Mouse (Mus musculus) forebrain, embryonic 10.5 days (tissue): ENCODE measurements around the gene 1500009C09Rik. TPM values are rescaled to one million over a fixed set of nuclear protein-coding genes. Genes with fewer than 3 reads are reported as not detected.

Source experiments
- DNase-seq: peaks from one replicate; pipeline ENCODE4 v3.0.0-alpha.2; 2017; ENCODE audit warnings: low spot score; ENCODE audit errors: extremely low spot score
- H3K27ac ChIP-seq: fragments of 300-500 bp; sonication (generic); 2 replicates; pipeline ENCODE4 v1.5.1; 2016; ENCODE audit warnings: mild to moderate bottlenecking
- H3K27me3 ChIP-seq: fragments of 300-500 bp; sonication (generic); 2 replicates; pipeline ENCODE4 v1.6.1; 2016; ENCODE audit warnings: mild to moderate bottlenecking; ENCODE audit not compliant: poor library complexity, severe bottlenecking
- H3K36me3 ChIP-seq: fragments of 300-500 bp; sonication (generic); replicated peaks from 2 replicates; pipeline ENCODE4 v1.6.1; 2016; ENCODE audit warnings: mild to moderate bottlenecking, moderate library complexity
- H3K4me1 ChIP-seq: fragments of 300-500 bp; sonication (generic); 2 replicates; pipeline ENCODE4 v1.6.1; 2016
- H3K4me3 ChIP-seq: fragments of 300-500 bp; sonication (generic); 2 replicates; pipeline ENCODE4 v1.5.1; 2016; ENCODE audit warnings: mild to moderate bottlenecking, moderate library complexity
- H3K9me3 ChIP-seq: fragments of 300-500 bp; sonication (generic); 2 replicates; pipeline ENCODE4 v1.6.1; 2016; ENCODE audit warnings: mild to moderate bottlenecking, moderate library complexity
- WGBS: fragments of 180-500 bp; shearing (Covaris S2); methylation state at CpG from one replicate; pipeline ENCODE4 v1.1.7; 2016; 5-methylcytosine and 5-hydroxymethylcytosine counted together
- polyA plus RNA-seq: library from polyadenylated mRNA; unstranded; fragments of >200 nt; fragmentation: Nextera tagmentation; extraction: Ambion mirVana; gene quantifications from 2 replicates; pipeline ENCODE4 v1.2.1, GENCODE M21; 2016

The 1500009C09Rik gene
- polyA plus RNA-seq, 1 experiment from 2014 or later, result not detected

- Histone ChIP-seq H3K9me3 (no peaks in the 10 kb centered on the region), H3K36me3 (peaks cover 38% of the 10 kb centered on the region), H3K4me3 (peak overlapping the region; percentile 80), H3K4me1 (peaks cover 53% of the 10 kb centered on the region), H3K27ac (peak overlapping the region; percentile 93), H3K27me3 (peaks cover 49% of the 10 kb centered on the region)
- under 1% methylated on average over 74 of the region's 86 CpGs for WGBS
- peak; percentile 72 for DNase-seq
These were observed 23.0 kb downstream of the 1500009C09Rik start for GRCm38 (mm10) chr15:82274927-82275901.

- Histone ChIP-seq H3K36me3 (peaks cover 61% of the 10 kb centered on the region), H3K4me3 (no peak overlapping the region), H3K9me3 (no peaks in the 10 kb centered on the region), H3K27me3 (peaks cover 36% of the 10 kb centered on the region), H3K4me1 (peaks cover 39% of the 10 kb centered on the region), H3K27ac (no peak overlapping the region)
- WGBS, result 89% methylated on average over 5 of the region's 5 CpGs
- no peak for DNase-seq
These were observed 25.4 kb downstream of the 1500009C09Rik start for GRCm38 (mm10) chr15:82277591-82277990.

GRCm38 (mm10) chr15:82280638-82281037 is 28.4 kb downstream of the 1500009C09Rik start:
- H3K27ac ChIP-seq, result no peak overlapping the region
- H3K36me3 ChIP-seq, result peaks cover 91% of the 10 kb centered on the region
- H3K4me3 ChIP-seq, result no peak overlapping the region
- no peak for DNase-seq
- 83% methylated on average over 4 of the region's 4 CpGs for WGBS
- no peaks in the 10 kb centered on the region for H3K9me3 ChIP-seq
- H3K4me1 ChIP-seq, result peaks cover 20% of the 10 kb centered on the region
- peaks cover 8% of the 10 kb centered on the region for H3K27me3 ChIP-seq

GRCm38 (mm10) chr15:82286157-82286556 is 34.0 kb downstream of the 1500009C09Rik start:
- no peaks in the 10 kb centered on the region for H3K9me3 ChIP-seq
- peaks cover 99% of the 10 kb centered on the region for H3K36me3 ChIP-seq
- no peak for DNase-seq
- H3K27ac ChIP-seq, result no peak overlapping the region
- H3K4me1 ChIP-seq, result no peaks in the 10 kb centered on the region
- no peaks in the 10 kb centered on the region for H3K27me3 ChIP-seq
- 73% methylated on average over 12 of the region's 12 CpGs for WGBS
- no peak overlapping the region for H3K4me3 ChIP-seq

GRCm38 (mm10) chr15:82290252-82290651 is 38.1 kb downstream of the 1500009C09Rik start:
- H3K4me1 ChIP-seq, result peaks cover 22% of the 10 kb centered on the region

GRCm38 (mm10) chr15:82292851-82293250 is 40.7 kb downstream of the 1500009C09Rik start:
- H3K4me1 ChIP-seq, result peaks cover 22% of the 10 kb centered on the region
- no peak for DNase-seq
- WGBS, result 37% methylated on average over 5 of the region's 5 CpGs
- H3K4me3 ChIP-seq, result peak overlapping the region; percentile 18; the same call in 1 of the 2 replicates
- H3K27ac ChIP-seq, result peak overlapping the region; percentile 53; the same call in 1 of the 2 replicates
- H3K27me3 ChIP-seq, result no peaks in the 10 kb centered on the region
- H3K9me3 ChIP-seq, result no peaks in the 10 kb centered on the region
- H3K36me3 ChIP-seq, result peaks cover 44% of the 10 kb centered on the region

More at GRCm38 (mm10) chr15:82290252-82290651, 38.1 kb downstream of the 1500009C09Rik start:
- Histone ChIP-seq H3K9me3 (no peaks in the 10 kb centered on the region), H3K27me3 (no peaks in the 10 kb centered on the region), H3K27ac (no peak overlapping the region), H3K4me3 (no peak overlapping the region), H3K36me3 (peaks cover 70% of the 10 kb centered on the region)
- no peak for DNase-seq
- 94% methylated on average over 7 of the region's 7 CpGs for WGBS

GRCm38 (mm10) chr15:82293271-82293711 is 41.1 kb downstream of the 1500009C09Rik start:
- Histone ChIP-seq H3K27me3 (no peaks in the 10 kb centered on the region), H3K36me3 (peaks cover 39% of the 10 kb centered on the region), H3K4me1 (peaks cover 22% of the 10 kb centered on the region), H3K4me3 (peak overlapping the region; percentile 18; the same call in 1 of the 2 replicates), H3K27ac (peak overlapping the region; percentile 53; the same call in 1 of the 2 replicates), H3K9me3 (peaks cover under 1% of the 10 kb centered on the region; the same call in 1 of the 2 replicates)
- 18% methylated on average over 7 of the region's 7 CpGs for WGBS
- DNase-seq, result peak; percentile 47

- no peak for DNase-seq
- WGBS, result 57% methylated on average over 8 of the region's 8 CpGs
- H3K4me1 ChIP-seq, result peaks cover 27% of the 10 kb centered on the region
- no peak overlapping the region for H3K27ac ChIP-seq
- no peak overlapping the region for H3K4me3 ChIP-seq
- H3K27me3 ChIP-seq, result peaks cover 7% of the 10 kb centered on the region; the same call in 1 of the 2 replicates
- peaks cover 32% of the 10 kb centered on the region for H3K36me3 ChIP-seq
- H3K9me3 ChIP-seq, result peaks cover 8% of the 10 kb centered on the region; the same call in 1 of the 2 replicates
These were observed 41.9 kb downstream of the 1500009C09Rik start for GRCm38 (mm10) chr15:82294059-82294458.

- Histone ChIP-seq H3K36me3 (no peaks in the 10 kb centered on the region), H3K27ac (no peak within 1 kb of the TSS), H3K4me1 (peaks cover 12% of the 10 kb centered on the region), H3K4me3 (no peak within 1 kb of the TSS), H3K9me3 (peaks cover 9% of the 10 kb centered on the region; the same call in 1 of the 2 replicates), H3K27me3 (peaks cover 15% of the 10 kb centered on the region; the same call in 1 of the 2 replicates)
- 63% methylated on average over 39 of the region's 39 CpGs for WGBS
- DNase-seq, result no peak
These were observed 46.8 kb downstream of the 1500009C09Rik start, which contains the start of gene Wbp2nl for GRCm38 (mm10) chr15:82298764-82299561. Gene Wbp2nl, plus strand, starts transcription at chr15:82298954.

- H3K36me3 ChIP-seq, result no peaks in the 10 kb centered on the region
- H3K27me3 ChIP-seq, result no peaks in the 10 kb centered on the region
- no peak overlapping the region for H3K27ac ChIP-seq
- 82% methylated on average over 3 of the region's 3 CpGs for WGBS
- DNase-seq, result no peak
- no peak overlapping the region for H3K4me3 ChIP-seq
- H3K4me1 ChIP-seq, result no peaks in the 10 kb centered on the region
- H3K9me3 ChIP-seq, result no peaks in the 10 kb centered on the region
These were observed 54.9 kb downstream of the 1500009C09Rik start for GRCm38 (mm10) chr15:82307107-82307506.

GRCm38 (mm10) chr15:82308416-82308815 is 56.2 kb downstream of the 1500009C09Rik start:
- no peaks in the 10 kb centered on the region for H3K36me3 ChIP-seq
- H3K4me1 ChIP-seq, result no peaks in the 10 kb centered on the region
- no peaks in the 10 kb centered on the region for H3K27me3 ChIP-seq
- no peak overlapping the region for H3K4me3 ChIP-seq
- no peaks in the 10 kb centered on the region for H3K9me3 ChIP-seq
- DNase-seq, result no peak
- WGBS, result 83% methylated on average over 3 of the region's 3 CpGs
- H3K27ac ChIP-seq, result no peak overlapping the region
